Mouse (Mus musculus): Measurements from ENCODE around the gene Fzr1.

Fzr1 gene

GRCm38 (mm10) chr10:81332277-81332676, 46.0 kb downstream of the Fzr1 start:
- DNase-seq (ENCODE audit: low read depth, low spot score) = no peak

GRCm38 (mm10) chr10:81330007-81330406, 48.3 kb downstream of the Fzr1 start:
- no peak for DNase-seq (ENCODE audit: low read depth, low spot score)

- DNase-seq (ENCODE audit: low read depth, low spot score) = no peak
Measured at GRCm38 (mm10) chr10:81329194-81329975, 48.9 kb downstream of the Fzr1 start.

GRCm38 (mm10) chr10:81328386-81328785, 49.9 kb downstream of the Fzr1 start, which contains the start of gene Tbxa2r:
Tbxa2r (plus strand) TSS chr10:81328731.
- DNase-seq (ENCODE audit: low read depth, low spot score) = no peak

GRCm38 (mm10) chr10:81327959-81328358, 50.4 kb downstream of the Fzr1 start:
- no peak for DNase-seq (ENCODE audit: low read depth, low spot score)

GRCm38 (mm10) chr10:81326858-81327257, 51.5 kb downstream of the Fzr1 start:
- no peak for DNase-seq (ENCODE audit: low read depth, low spot score)

GRCm38 (mm10) chr10:81325781-81326180, 52.5 kb downstream of the Fzr1 start:
- DNase-seq (ENCODE audit: low read depth, low spot score) = no peak

GRCm38 (mm10) chr10:81325176-81325575, 53.1 kb downstream of the Fzr1 start:
- DNase-seq (ENCODE audit: low read depth, low spot score) = no peak

GRCm38 (mm10) chr10:81323791-81324530, 54.4 kb downstream of the Fzr1 start:
- no peak for DNase-seq (ENCODE audit: low read depth, low spot score)

GRCm38 (mm10) chr10:81323141-81323775, 55.1 kb downstream of the Fzr1 start:
- no peak for DNase-seq (ENCODE audit: low read depth, low spot score)

GRCm38 (mm10) chr10:81322444-81322843, 55.9 kb downstream of the Fzr1 start:
- DNase-seq (ENCODE audit: low read depth, low spot score) = no peak

- no peak for DNase-seq (ENCODE audit: low read depth, low spot score)
Measured at GRCm38 (mm10) chr10:81321436-81321835, 56.9 kb downstream of the Fzr1 start.

- peak; percentile 100 for DNase-seq (ENCODE audit: low read depth, low spot score)
Measured at GRCm38 (mm10) chr10:81320550-81321347, 57.6 kb downstream of the Fzr1 start, which contains the start of gene Cactin. Cactin (plus strand) TSS chr10:81321103.

- no peak for DNase-seq (ENCODE audit: low read depth, low spot score)
Measured at GRCm38 (mm10) chr10:81319741-81320549, 58.4 kb downstream of the Fzr1 start.

GRCm38 (mm10) chr10:81319330-81319699, 59.0 kb downstream of the Fzr1 start:
- DNase-seq (ENCODE audit: low read depth, low spot score) = no peak

GRCm38 (mm10) chr10:81318589-81319329, 59.6 kb downstream of the Fzr1 start:
- DNase-seq (ENCODE audit: low read depth, low spot score) = peak; percentile 66

GRCm38 (mm10) chr10:81317273-81317672, 61.0 kb downstream of the Fzr1 start:
- DNase-seq (ENCODE audit: low read depth, low spot score) = no peak

GRCm38 (mm10) chr10:81316338-81317060, 61.8 kb downstream of the Fzr1 start:
- DNase-seq (ENCODE audit: low read depth, low spot score) = no peak
